Mouse (Mus musculus): ENCODE data around the gene Tshr.
"Not testable (repeated sequence)": the region's sequence is repeated elsewhere in the genome, so short reads cannot be mapped to it uniquely, and the experiment has no call there.

Tshr gene

GRCm38 (mm10) chr12:91384281-91385017 is at the start of gene Tshr, which contains the start of gene Cep128:
Tshr (plus strand) TSS chr12:91384563.
Cep128 (minus strand) TSS chr12:91384409.
- DNase-seq (ENCODE audit: low read depth, low spot score): peak; percentile 79

DNA sequence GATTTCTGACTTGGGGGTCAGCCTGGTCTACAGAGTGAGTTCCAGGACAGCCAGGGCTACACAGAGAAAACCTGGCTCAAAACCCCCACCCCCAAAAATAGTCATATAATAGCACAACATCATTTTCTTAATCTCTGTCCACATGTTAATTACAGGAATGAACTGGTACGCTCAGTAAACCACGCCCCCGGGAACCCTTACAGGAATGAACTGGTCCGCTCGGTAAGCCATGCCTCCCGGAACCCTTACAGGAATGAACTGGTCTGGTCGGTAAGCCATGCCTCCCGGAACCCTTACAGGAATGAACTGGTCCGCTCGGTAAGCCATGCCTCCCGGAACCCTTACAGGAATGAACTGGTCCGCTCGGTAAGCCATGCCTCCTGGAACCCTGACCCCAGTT is 45.7 kb upstream of the Tshr start:
- DNase-seq (ENCODE audit: low read depth, low spot score): not testable (repeated sequence)

GRCm38 (mm10) chr12:91353783-91354182 is 30.6 kb upstream of the Tshr start:
- DNase-seq (ENCODE audit: low read depth, low spot score): no peak

DNA sequence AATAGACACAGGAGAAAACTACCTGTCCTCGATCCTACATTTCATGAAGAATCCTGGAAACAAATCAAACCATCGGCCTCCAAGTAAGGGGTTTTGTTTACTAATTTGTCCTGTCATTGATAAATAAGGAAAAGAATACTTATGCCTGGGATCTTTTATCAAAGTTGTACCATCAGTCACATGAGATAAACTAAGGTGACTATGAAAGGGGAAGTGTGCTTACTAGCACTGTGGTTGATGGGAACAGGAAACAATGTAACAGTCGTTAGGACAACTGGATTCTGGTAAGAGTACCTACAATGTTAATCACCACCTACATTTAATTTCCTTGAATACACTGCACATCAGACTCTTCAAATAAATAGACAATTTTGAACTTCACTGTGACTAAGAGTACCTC is 15.2 kb upstream of the Tshr start:
- no peak for DNase-seq (ENCODE audit: low read depth, low spot score)

DNA sequence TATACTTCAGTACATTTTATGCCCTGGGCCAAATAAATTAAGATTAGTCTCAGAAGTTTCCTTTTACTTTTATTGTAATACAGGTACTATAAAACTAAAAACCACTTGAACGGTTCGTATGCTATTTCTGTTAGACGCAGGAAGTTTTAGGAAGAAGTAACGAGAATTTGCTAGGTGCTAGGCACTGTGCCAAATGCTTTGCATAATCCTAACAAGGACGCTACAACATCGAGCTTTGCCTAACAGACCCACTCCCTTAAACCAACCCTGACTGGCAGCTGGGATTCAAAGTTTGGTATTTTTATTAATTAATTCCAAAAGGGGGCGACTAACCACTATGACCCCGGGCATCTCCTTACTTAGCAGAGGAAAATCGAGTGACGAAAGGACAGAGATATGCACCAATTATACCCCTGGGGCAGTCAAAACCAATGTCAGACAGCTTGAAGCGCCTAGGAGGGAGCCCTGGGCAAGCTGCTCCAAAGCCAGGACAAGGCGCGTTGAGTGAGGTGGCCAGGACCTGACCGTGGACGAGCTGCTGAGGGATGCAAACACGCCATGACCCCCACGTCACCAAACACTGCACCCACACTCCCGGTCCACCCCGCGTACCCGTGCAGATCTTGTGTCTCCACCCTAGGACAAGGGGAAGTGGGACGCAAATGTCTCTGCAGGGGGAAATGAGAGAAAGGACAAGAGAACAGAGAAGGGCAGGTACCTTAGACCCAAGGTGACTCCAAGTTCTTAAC is 673 bp upstream of the Tshr start:
- DNase-seq (ENCODE audit: low read depth, low spot score): no peak

DNA sequence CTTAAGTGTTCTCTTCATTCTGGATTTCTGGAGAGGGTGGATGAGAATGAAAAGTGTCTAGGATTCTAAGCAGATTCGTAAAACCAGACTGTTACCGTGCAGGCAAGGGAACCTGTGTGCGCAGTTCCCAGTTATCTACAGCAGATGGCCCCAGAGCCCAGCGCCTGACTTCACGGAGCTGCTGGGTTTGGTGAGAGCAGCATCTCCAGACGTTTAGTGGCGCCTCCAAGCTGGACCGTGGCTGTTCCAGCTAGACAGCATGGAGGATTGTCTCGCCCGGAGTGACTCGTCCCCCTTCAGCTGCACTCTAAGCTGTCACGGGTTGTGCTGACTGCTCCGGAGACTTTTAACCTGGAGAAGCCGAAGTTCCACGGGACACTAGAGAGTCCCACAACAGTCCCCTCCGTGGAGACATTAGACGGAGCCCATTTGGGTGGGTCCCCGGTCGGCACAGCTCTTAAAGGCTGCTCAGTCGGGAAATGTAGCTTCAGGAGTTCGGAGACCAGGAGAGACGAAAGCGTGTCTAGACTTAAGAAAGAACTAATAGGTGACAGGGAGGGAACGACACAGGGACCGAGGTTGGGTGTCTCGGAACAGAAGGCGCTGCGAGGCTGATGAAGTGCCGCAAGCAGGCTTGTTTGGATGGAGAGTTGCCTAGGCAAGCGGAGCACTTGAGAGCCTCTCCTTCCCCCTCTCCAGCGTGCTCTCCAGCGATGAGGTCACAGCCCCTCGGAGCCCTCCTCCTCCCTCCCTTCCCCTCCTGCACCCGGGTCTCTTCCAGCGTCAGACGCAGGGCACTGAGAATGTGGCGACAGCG is 16.1 kb downstream of the Tshr start:
- DNase-seq (ENCODE audit: low read depth, low spot score): no peak

GRCm38 (mm10) chr12:91401049-91401352 is 16.6 kb downstream of the Tshr start:
- DNase-seq (ENCODE audit: low read depth, low spot score): no peak

DNA sequence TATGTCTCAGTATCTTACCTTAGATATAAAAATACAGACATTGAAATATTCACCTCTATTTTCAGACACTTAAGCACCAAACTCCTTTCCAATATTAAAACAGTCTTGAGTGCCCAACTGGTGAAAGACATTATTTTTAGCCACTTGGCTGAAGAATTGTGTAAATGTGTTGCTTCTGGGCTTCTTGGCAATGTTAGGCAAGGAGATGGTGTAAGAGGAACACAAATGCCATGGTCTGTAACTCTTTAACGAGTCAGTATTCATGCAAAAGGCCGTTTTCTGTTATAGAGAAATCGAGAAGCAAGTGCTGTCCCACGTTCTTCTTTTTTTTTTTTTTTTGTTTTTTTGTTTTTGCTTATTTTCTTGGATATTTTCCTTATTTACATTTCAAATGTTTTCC is 25.9 kb downstream of the Tshr start:
- DNase-seq (ENCODE audit: low read depth, low spot score): no peak

DNA sequence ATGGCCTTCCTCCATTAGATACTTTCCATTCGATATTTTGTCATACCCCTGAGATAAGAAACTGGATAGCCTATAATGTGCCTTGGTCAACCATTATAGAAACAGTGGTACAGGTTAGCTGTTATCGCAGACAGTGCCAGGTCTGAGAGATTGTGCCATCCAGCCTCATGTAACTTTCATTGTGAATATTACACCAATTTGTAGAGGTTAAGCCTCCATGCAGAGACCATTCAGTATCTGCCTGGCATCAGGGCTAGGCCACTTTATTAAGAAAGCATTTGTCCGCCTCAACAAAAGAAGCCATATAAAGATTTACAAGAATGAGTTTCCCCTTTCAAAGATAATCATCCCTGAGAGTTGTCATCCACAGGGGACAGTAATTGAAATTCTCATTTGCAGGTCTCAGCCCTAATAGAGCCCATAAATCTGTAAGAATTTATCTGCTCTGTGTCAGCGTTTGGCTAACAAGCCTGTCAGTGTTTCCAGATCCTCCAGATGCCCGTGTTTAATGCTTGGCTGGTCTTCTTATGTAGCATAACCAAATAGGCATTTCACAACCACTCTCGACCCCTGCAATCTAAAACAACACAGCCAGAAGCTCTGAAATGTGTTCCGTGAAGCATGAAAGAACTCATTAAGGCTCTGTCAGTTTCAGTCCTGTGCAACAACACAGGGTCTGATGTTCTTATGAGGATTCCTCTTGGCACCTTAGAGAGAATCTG is 28.3 kb downstream of the Tshr start:
- DNase-seq (ENCODE audit: low read depth, low spot score): no peak

- DNase-seq (ENCODE audit: low read depth, low spot score): no peak
Observed at GRCm38 (mm10) chr12:91415112-91415511, 30.7 kb downstream of the Tshr start.

GRCm38 (mm10) chr12:91416828-91417227 is 32.5 kb downstream of the Tshr start:
- DNase-seq (ENCODE audit: low read depth, low spot score): no peak

GRCm38 (mm10) chr12:91418791-91419190 is 34.4 kb downstream of the Tshr start:
- DNase-seq (ENCODE audit: low read depth, low spot score): no peak

GRCm38 (mm10) chr12:91421272-91421671 is 36.9 kb downstream of the Tshr start:
- DNase-seq (ENCODE audit: low read depth, low spot score): no peak

GRCm38 (mm10) chr12:91423125-91423820 is 38.9 kb downstream of the Tshr start:
- no peak for DNase-seq (ENCODE audit: low read depth, low spot score)

- no peak for DNase-seq (ENCODE audit: low read depth, low spot score)
Observed at GRCm38 (mm10) chr12:91426499-91426898, 42.1 kb downstream of the Tshr start.

GRCm38 (mm10) chr12:91427129-91427528 is 42.8 kb downstream of the Tshr start:
- DNase-seq (ENCODE audit: low read depth, low spot score): no peak

- no peak for DNase-seq (ENCODE audit: low read depth, low spot score)
Observed at GRCm38 (mm10) chr12:91482195-91482733, 97.9 kb downstream of the Tshr start.

DNA sequence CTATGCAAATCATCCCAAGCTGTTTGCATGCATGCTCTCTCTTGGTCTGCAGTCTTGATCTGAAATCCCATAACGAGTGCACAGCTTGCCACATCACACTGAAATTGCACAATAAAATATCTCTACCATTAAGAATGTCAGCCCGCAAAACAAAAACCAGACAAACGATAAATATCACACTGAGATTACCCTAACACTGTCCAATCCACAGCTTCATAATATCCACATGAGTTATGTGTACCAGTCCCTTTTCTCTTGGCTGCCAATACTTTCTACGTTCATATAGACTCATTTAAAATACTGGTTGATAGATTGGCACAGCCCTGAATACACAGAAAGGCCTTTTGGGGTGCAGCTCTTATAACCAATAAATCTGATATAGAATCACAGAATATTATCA is 102.0 kb downstream of the Tshr start:
- no peak for DNase-seq (ENCODE audit: low read depth, low spot score)

- DNase-seq (ENCODE audit: low read depth, low spot score): no peak
Observed at GRCm38 (mm10) chr12:91488406-91488805, 104.0 kb downstream of the Tshr start.

DNA sequence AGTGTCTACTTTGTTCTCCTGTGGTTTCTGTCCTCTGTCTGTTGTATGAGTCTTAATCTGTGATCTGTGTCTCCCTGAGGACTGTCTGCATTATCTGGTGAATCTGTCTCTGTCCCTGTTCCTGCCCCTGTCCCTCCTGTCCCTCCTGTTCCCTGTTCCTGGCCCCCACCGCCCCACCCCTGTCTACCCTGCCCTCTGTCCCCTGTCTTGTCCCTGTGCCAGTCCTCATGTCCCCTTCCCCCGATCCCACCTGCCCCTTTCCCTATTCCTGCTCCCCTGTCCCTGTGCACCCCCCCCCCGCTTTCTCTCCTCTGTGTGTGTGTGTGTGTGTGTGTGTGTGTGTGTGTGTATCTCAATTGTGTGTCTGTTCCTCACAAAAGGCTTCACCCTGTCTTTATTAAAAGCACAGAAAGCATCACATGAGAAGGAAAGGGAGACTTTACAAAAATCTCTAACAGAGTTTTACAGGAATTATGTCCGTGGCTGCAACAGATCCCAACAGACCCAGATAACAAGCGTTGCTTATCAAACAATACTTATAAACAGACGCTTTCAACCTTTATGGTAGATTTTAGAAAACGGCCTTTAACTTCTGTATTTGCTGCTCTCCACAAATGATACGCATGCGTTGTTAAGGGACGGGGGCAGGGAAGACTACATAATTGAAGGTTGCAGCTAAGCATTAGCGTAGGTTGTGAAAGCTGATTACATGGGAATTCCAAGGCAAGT is 111.3 kb downstream of the Tshr start:
- no peak for DNase-seq (ENCODE audit: low read depth, low spot score)
